Mouse (Mus musculus): ENCODE measurements at regions not wholly inside any gene's neighbourhood (a gene's known extent, or its start where the extent isn't known, plus 50 kb on each side); places are given as distances from the start of the nearest gene placed in this dataset.

DNA sequence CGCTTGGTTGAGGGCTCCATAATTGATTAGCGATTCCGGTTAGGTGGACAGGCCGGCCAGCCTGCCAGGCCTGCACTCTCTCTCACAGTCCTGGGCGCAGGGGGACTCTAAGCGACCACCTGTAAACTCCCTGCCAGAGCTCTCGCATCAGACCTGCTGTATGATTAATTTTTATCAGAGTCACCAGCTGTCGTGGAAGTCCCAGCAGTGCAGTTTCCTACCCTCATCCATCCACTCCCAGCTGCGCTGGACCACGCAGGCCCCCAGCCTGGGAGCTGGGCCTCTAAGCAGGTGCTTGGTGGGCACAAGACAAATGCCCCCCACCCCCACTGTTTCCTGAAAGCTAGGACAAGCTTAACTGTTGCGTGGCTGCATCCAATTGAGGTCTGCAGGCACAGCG, 211.1 kb downstream of the Tex29 start:
- Histone ChIP-seq H3K36me3 (ENCODE audit: control insufficient read depth in 1 of 2, insufficient read depth in 2 of 2, low read length in 2 of 2) (no peaks in the 10 kb centered on the region), H3K9ac (ENCODE audit: control insufficient read depth, low read depth, low read length, poor library complexity, severe bottlenecking) (no peak overlapping the region), H3K27me3 (ENCODE audit: control insufficient read depth in 1 of 2, insufficient read depth in 2 of 2, low read length in 2 of 2) (no peaks in the 10 kb centered on the region), H3K79me2 (ENCODE audit: control insufficient read depth, insufficient read depth, low read length, poor library complexity) (no peaks in the 10 kb centered on the region), H3K9me3 (replicated peaks; ENCODE audit: insufficient read depth, low read length) (no peaks in the 10 kb centered on the region), H3K27ac (ENCODE audit: control insufficient read depth, low read depth, low read length) (no peak overlapping the region), H3K4me1 (ENCODE audit: control insufficient read depth in 1 of 2, insufficient read depth in 2 of 2, low read length in 2 of 2) (no peaks in the 10 kb centered on the region), H3K4me3 (ENCODE audit: control insufficient read depth in 1 of 2, insufficient read depth in 1 of 2, low read depth in 2 of 2, low read length in 2 of 2) (no peak overlapping the region)
- TF ChIP-seq MYB (IDR thresholded peaks at IDR 0.05; ENCODE audit: low read depth, low read length) (no peak), ZKSCAN1 (IDR thresholded peaks at IDR 0.05; ENCODE audit: low read depth, low read length) (no peak)
- no peak for DNase-seq (ENCODE audit: low read depth, low spot score)

DNA sequence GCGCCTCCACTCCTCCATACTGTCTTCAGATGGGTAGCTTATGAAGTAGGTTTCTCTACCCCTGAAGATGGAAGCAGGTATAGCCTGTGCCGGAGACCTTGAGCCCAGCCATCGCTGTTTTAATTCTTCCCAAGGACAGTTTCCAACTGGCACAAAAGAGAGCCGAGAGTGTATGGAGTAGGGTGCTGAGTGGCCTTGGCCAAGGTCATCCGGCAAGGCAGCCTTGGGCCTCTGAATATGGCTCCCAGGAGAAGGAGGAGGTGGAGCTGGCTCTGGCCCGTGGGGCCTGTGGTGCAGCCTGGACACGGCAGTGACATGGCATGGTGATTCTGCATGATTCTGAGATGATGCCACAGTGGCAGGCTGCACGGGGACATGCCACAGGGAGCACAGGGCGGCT, 215.7 kb downstream of the Tex29 start:
- H3K27me3 ChIP-seq (ENCODE audit: control insufficient read depth in 1 of 2, insufficient read depth in 2 of 2, low read length in 2 of 2): no peaks in the 10 kb centered on the region
- TF ChIP-seq NRF1 (IDR thresholded peaks at IDR 0.05; ENCODE audit: insufficient read depth, low read depth, low read length, poor library complexity, severe bottlenecking): no peak
- no peak for TF ChIP-seq MAZ (IDR thresholded peaks at IDR 0.05; ENCODE audit: low read depth, low read length)
- no peak for TF ChIP-seq MXI1 (IDR thresholded peaks at IDR 0.05; ENCODE audit: low read depth, low read length)
- TF ChIP-seq MYC (IDR thresholded peaks at IDR 0.05; ENCODE audit: low read depth, low read length): no peak
- TF ChIP-seq MAX (IDR thresholded peaks at IDR 0.05; ENCODE audit: low read length): no peak
- no peak for TF ChIP-seq GATA1 (IDR thresholded peaks at IDR 0.05; ENCODE audit: low read depth, low read length)
- TF ChIP-seq NELFE (IDR thresholded peaks at IDR 0.05; ENCODE audit: low read depth, low read length): no peak
- no peak for TF ChIP-seq RAD21 (IDR thresholded peaks at IDR 0.05; ENCODE audit: low read depth, low read length)
- no peak for TF ChIP-seq KAT2A (conservative IDR thresholded peaks at IDR 0.05; ENCODE audit: low read depth, low read length)
- no peak for TF ChIP-seq ETS1 (IDR thresholded peaks at IDR 0.05; ENCODE audit: low read depth, low read length)
- no peak for TF ChIP-seq POLR2AphosphoS2 (IDR thresholded peaks at IDR 0.05; ENCODE audit: low read length)
- no peak for TF ChIP-seq SIN3A (IDR thresholded peaks at IDR 0.05; ENCODE audit: low read length)
- no peak for TF ChIP-seq ZNF384 (IDR thresholded peaks at IDR 0.05; ENCODE audit: low read depth, low read length)
- H3K36me3 ChIP-seq (ENCODE audit: control insufficient read depth in 1 of 2, insufficient read depth in 2 of 2, low read length in 2 of 2): no peaks in the 10 kb centered on the region
- H3K4me3 ChIP-seq (ENCODE audit: control insufficient read depth in 1 of 2, insufficient read depth in 1 of 2, low read depth in 2 of 2, low read length in 2 of 2): no peak overlapping the region
- no peak for DNase-seq (ENCODE audit: low read depth, low spot score)
- H3K4me1 ChIP-seq (ENCODE audit: control insufficient read depth in 1 of 2, insufficient read depth in 2 of 2, low read length in 2 of 2): no peaks in the 10 kb centered on the region
- H3K27ac ChIP-seq (ENCODE audit: control insufficient read depth, low read depth, low read length): no peak overlapping the region
- H3K9ac ChIP-seq (ENCODE audit: control insufficient read depth, low read depth, low read length, poor library complexity, severe bottlenecking): no peak overlapping the region
- H3K9me3 ChIP-seq (replicated peaks; ENCODE audit: insufficient read depth, low read length): no peaks in the 10 kb centered on the region
- H3K79me2 ChIP-seq (ENCODE audit: control insufficient read depth, insufficient read depth, low read length, poor library complexity): no peaks in the 10 kb centered on the region

DNA sequence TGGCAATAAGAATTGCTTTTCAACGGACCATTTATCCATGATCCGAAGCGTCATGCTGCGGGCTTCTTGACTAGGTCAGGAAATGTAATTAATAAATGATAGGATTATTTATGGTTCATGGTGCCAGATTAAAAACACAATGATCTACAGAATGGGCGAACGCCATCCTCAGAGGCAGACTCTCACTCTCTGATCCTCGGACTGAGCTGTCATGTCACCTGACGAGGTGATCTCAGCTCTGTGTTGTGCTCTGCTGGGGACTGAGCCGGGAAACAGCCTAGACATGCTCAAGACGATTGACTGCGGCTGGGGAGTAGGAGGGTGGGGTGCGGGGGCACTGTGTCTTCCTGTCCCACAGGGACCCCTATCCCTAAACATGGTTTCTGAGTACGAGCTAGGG, 217.4 kb upstream of the A230072I06Rik start:
- Histone ChIP-seq H3K27me3 (ENCODE audit: control insufficient read depth in 1 of 2, insufficient read depth in 2 of 2, low read length in 2 of 2) (no peaks in the 10 kb centered on the region), H3K9ac (ENCODE audit: control insufficient read depth, low read depth, low read length, poor library complexity, severe bottlenecking) (no peak overlapping the region), H3K36me3 (ENCODE audit: control insufficient read depth in 1 of 2, insufficient read depth in 2 of 2, low read length in 2 of 2) (no peaks in the 10 kb centered on the region), H3K4me3 (ENCODE audit: control insufficient read depth in 1 of 2, insufficient read depth in 1 of 2, low read depth in 2 of 2, low read length in 2 of 2) (no peak overlapping the region), H3K79me2 (ENCODE audit: control insufficient read depth, insufficient read depth, low read length, poor library complexity) (no peaks in the 10 kb centered on the region), H3K9me3 (replicated peaks; ENCODE audit: insufficient read depth, low read length) (no peaks in the 10 kb centered on the region), H3K4me1 (ENCODE audit: control insufficient read depth in 1 of 2, insufficient read depth in 2 of 2, low read length in 2 of 2) (no peaks in the 10 kb centered on the region), H3K27ac (ENCODE audit: control insufficient read depth, low read depth, low read length) (no peak overlapping the region)
- TF ChIP-seq MEF2A (IDR thresholded peaks at IDR 0.05; ENCODE audit: extremely low read depth, insufficient replicate concordance, low read depth, low read length, poor library complexity, severe bottlenecking) (no peak), SMC3 (IDR thresholded peaks at IDR 0.05; ENCODE audit: low read depth, low read length) (no peak), JUND (IDR thresholded peaks at IDR 0.05; ENCODE audit: low read depth, low read length) (no peak), MYC (IDR thresholded peaks at IDR 0.05; ENCODE audit: low read depth, low read length) (no peak), NRF1 (IDR thresholded peaks at IDR 0.05; ENCODE audit: insufficient read depth, low read depth, low read length, poor library complexity, severe bottlenecking) (no peak), GABPA (IDR thresholded peaks at IDR 0.05; ENCODE audit: low read depth, low read length) (no peak), ETS1 (IDR thresholded peaks at IDR 0.05; ENCODE audit: low read depth, low read length) (no peak), POLR2A (IDR thresholded peaks at IDR 0.05; ENCODE audit: control insufficient read depth in 1 of 2, insufficient read depth in 1 of 2, low read depth in 1 of 2, low read length in 2 of 2, poor library complexity in 1 of 2) (no peak), GATA1 (IDR thresholded peaks at IDR 0.05; ENCODE audit: low read depth, low read length) (no peak), ZKSCAN1 (IDR thresholded peaks at IDR 0.05; ENCODE audit: low read depth, low read length) (no peak), USF2 (IDR thresholded peaks at IDR 0.05; ENCODE audit: borderline replicate concordance in 1 of 2, insufficient read depth in 1 of 2, low read depth in 1 of 2, low read length in 2 of 2) (no peak), USF1 (IDR thresholded peaks at IDR 0.05; ENCODE audit: low read depth, low read length) (no peak), ZNF384 (IDR thresholded peaks at IDR 0.05; ENCODE audit: low read depth, low read length) (no peak), POLR2AphosphoS2 (IDR thresholded peaks at IDR 0.05; ENCODE audit: low read length) (no peak), KAT2A (conservative IDR thresholded peaks at IDR 0.05; ENCODE audit: low read depth, low read length) (no peak), TBP (IDR thresholded peaks at IDR 0.05; ENCODE audit: low read depth, low read length) (no peak), CHD1 (IDR thresholded peaks at IDR 0.05; ENCODE audit: low read depth, low read length) (no peak), MAX (IDR thresholded peaks at IDR 0.05; ENCODE audit: low read length) (no peak)
- DNase-seq (ENCODE audit: low read depth, low spot score): no peak

All from MEL (cell line).